Mouse (Mus musculus) cerebellum, adult 18-20 months (tissue): ENCODE measurements around the gene Hoxd8.

ENCODE experiments used
- DNase-seq, 2 experiments: peaks; one replicate each; pipeline ENCODE4 v3.0.0; 2021

The Hoxd8 gene

GRCm38 (mm10) chr2:74686988-74687697 is 17.3 kb upstream of the Hoxd8 start:
- DNase-seq, result no peak

GRCm38 (mm10) chr2:74687698-74688555 is 16.5 kb upstream of the Hoxd8 start:
- no peak for DNase-seq

- no peak for DNase-seq
Measured at GRCm38 (mm10) chr2:74688795-74689573, 15.4 kb upstream of the Hoxd8 start.

DNA sequence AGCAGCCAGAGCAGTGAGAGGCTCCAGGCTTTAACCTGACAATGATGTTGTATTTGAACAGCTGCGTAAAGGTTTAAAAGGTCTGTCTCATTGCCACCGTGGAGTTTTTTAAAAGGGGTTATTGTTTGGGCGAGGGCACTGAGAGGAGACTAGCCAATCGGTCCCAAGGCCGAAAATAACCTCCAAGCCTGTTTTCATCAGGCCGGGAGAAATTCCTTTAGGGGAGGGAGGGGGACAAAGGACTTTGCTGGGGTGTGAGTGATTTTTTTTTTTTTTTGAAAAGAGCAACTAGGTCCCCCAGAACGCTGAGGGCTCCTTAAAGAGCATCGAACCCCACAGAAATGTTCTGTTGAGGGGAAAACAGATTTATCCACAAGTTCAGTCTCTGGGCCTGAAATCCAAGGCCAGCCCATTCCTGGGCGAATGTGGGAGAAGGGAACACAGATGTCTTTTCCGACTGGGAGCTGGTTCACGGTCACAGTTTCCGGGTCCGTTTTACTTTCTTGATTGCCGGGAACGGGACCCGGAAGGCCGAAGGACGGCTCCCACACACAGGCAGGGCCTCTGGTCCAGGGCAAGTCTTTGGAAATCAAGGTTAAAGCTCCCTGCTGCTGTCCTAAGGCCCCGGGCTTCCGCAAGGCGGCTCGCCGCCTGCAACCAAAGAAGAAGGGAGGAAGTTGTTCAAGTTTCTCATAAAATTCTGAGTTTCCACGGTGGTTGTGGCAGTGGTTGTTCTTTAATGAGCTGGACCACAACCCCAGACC is 14.7 kb upstream of the Hoxd8 start:
- no peak for DNase-seq

DNA sequence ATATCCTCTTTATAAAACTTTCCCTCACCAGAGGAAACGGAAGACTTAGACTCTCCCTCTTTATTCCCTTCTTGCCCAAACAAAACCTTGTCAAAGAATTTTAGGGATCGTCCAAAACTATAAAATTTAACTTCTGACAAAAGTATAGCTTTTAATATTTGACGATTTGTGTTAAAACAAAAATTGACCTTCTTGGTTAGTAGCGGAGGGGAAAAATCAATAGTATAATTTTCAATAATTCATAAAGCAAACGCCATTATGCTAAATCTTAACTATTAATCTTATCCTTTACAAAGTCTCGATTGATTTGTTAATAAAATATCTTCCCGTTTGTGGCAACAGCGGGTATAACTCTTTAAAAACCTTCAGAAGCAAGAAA is 14.1 kb upstream of the Hoxd8 start:
- DNase-seq, result no peak

DNA sequence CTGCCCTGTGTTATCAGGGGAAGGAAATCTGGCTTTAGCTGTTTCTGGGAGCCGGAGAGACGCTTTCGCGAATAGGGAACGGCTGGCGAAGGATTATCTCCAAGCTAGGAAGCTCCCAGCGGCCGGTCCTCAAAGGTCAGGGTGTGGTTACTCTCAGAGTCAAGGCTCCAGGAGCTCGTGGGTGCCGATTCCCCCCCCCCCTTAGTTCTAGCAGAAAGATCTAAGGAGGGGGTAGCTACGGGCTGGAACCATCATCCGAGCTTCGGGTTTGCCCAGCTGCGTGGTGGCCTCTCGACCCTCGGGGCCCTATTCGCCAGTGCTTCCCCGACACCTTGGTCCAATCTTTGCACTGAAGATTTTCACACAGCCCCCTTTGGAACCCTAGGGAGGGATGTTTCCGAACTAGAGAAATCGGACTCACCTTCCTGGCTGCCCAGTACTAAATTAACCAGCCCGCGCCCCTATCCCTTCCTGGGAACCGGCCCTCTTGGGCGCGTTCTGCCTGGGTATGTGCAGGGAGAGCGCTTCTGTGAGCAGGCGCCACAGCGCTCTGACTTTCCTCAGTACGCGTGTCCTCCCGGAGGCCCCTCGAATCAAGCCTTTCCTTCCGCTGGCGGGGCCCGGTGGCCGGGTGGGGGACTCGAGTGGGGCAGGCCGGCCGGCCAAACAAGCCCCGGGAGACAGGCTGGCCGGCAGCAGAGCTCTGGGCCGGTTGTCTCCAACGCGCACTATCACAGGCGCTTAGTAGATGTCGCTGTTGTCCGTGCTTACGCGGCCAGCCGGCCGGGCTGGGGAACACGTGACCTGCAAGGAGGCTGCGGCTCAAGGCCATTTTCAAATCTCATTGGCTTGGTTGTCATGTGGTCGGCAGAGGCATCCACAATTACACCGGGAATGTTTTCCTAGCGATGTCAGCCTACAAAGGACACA is 13.1 kb upstream of the Hoxd8 start, which contains the start of gene Hoxd10:
TSS of gene Hoxd10 (plus strand) at position 903 of the 930 bp plus-strand sequence.
- no peak for DNase-seq

DNA sequence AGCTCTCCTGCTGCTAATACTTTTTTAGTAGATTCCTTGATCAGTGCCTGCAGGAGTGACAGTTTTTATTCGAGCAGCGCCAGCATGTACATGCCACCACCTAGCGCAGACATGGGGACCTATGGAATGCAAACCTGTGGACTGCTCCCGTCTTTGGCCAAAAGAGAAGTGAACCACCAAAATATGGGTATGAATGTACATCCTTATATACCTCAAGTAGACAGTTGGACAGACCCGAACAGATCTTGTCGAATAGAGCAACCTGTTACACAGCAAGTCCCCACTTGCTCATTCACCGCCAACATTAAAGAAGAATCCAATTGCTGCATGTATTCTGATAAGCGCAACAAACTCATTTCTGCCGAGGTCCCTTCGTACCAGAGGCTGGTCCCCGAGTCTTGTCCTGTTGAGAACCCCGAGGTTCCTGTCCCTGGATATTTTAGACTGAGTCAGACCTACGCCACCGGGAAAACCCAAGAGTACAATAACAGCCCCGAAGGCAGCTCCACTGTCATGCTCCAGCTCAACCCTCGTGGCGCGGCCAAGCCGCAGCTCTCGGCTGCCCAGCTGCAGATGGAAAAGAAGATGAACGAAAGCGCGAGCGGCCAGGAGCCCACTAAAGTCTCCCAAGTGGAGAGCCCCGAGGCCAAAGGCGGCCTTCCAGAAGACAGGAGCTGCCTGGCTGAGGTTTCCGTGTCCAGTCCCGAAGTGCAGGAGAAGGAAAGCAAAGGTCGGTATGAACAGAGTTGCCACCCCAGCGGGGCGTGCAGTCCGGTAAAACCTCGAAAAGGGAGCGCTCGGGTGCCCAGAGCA is 12.2 kb upstream of the Hoxd8 start:
- DNase-seq, result no peak

- no peak for DNase-seq
Measured at GRCm38 (mm10) chr2:74692808-74693431, 11.5 kb upstream of the Hoxd8 start.

GRCm38 (mm10) chr2:74693432-74693827 is 11.0 kb upstream of the Hoxd8 start:
- DNase-seq, result no peak

GRCm38 (mm10) chr2:74694066-74694465 is 10.3 kb upstream of the Hoxd8 start:
- no peak for DNase-seq

GRCm38 (mm10) chr2:74695383-74695782 is 9.0 kb upstream of the Hoxd8 start:
- DNase-seq, result no peak

DNA sequence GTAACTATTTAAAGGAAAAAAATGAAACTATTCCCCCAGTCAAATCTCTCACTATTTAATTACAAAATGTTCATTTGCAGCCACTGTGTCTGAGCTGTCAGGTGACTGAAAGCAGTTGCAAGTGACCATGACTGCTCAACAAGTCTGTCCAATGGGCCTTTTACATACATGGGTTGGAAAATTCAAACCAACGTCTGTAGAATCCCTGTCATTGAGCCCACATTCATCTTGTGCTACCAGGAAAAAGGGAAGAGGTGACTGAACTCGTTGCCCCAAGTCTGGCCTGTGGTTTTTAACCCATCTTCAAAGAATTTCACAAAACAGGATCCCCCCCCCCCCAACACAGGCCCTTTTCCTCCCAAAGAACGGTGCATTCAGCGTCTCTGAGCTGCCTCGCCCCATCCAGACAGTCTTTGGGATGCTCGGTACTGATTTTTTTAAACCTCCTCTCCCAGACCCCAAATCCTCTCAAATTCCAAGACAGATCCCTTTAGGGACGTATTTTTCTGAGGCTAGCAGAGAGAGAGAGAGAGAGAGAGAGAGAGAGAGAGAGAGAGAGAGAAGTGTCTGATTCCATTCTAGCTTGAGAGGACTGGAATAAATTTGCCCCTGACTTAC is 8.5 kb upstream of the Hoxd8 start:
- no peak for DNase-seq

DNA sequence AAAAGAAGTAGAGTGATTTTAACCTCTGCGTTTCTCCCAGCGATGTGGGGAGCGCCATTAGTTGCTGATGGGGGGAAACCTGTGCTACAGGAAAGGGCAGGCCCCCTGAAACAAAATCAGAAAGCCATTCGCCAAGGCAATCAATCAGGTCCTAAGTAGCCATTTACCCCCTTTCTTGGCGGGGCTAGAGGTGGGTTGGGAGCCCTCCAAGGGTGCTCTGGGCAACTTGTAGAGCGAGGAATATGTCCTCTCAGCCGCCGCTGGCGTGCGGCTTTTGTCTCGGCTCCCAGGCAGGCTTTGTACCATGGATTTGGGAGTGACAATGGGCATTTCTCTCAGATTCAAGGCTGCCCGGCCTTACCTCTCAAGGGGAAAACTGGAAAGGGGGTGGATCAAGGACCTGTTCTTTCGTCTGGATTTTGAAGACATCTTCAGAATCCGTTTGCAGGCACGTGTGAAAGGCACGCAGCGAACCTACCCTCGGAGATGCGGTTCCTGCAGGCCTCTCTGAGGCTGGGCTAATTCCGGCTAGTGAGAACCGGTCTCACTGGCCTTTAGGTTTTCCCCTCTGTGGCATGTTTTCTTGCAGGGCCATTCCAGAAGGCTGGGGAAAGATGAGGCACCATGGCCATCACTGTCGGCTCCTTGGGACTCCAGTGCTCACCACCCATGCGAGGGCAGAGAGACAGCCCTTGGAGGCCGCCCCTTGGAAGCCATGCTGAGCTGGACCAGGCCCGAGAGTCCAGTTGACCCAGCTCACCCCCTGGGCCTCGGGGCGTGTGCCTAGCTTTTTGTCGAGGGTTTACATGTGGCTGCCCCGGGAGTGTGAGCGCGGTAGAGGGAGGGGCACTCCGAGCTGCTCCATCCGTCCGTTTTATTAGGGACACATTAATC is 7.7 kb upstream of the Hoxd8 start:
- no peak for DNase-seq

- no peak for DNase-seq
Measured at GRCm38 (mm10) chr2:74697567-74698121, 6.8 kb upstream of the Hoxd8 start, which contains the start of gene Hoxd9. Gene Hoxd9 (plus strand): TSS chr2:74697727.

GRCm38 (mm10) chr2:74698201-74699052 is 6.0 kb upstream of the Hoxd8 start:
- DNase-seq, result no peak

GRCm38 (mm10) chr2:74699053-74699430 is 5.4 kb upstream of the Hoxd8 start:
- DNase-seq, result no peak
